Mouse (Mus musculus): ENCODE measurements around the gene Mill1.

DNA sequence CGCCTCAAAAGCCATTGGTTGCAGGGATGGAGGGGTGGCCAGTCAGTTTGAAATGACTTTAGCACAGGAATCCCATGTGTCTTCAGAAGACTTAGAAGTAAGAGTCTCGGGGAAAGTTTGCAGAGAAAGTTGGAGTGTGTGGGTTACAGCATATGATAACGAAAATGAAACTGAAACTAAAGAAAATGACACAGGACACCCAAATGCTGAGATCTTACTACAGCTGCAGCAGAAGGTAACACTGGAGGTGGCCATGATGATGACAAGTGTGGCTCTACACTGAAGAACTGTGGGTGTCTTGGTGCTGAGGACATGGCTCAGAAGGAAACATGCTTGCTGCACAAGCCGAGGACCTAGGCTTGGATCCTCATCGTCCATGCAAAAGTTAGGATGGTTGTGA lies 3.9 kb upstream of the Mill1 start:
- TF ChIP-seq CTCF (IDR thresholded peaks at IDR 0.05; ENCODE audit: borderline replicate concordance, insufficient read depth, low read length) (no peak), POLR2A (IDR thresholded peaks at IDR 0.05; ENCODE audit: low read depth, low read length) (no peak)
